Mouse (Mus musculus) embryo, embryonic 10 days (tissue): ENCODE data around the gene Cbfa2t3.
A peak's percentile ranks its signal among the peaks of the same experiment; 100 is the strongest.

Experiments used
- DNase-seq: peaks from one replicate; pipeline ENCODE4 v3.0.0-alpha.2; 2015; ENCODE audit warnings: low spot score

The Cbfa2t3 gene

GRCm38 (mm10) chr8:122610209-122610608 lies 88.7 kb downstream of the Cbfa2t3 start:
- DNase-seq, result no peak

- no peak for DNase-seq
Observed at GRCm38 (mm10) chr8:122606810-122607209, 92.1 kb downstream of the Cbfa2t3 start.

DNA sequence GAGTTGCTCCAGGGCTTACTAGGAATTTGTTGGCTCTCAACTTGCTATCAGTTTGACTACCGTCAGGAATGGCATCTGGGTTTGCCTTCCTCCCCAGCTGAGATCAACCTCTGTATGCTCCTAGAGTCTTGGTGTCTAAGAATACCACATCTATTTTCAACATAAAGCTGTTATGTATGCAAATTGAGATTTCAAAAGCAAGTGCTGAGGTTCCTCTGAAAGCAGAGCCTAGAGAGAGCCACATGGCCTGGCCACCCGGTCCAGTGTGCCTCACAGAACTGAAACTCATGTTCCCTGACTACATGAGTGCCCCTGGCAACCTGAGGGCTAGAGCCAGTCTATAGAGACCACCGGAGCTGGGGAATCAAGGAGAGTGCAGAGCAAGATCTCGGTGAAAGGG lies 93.5 kb downstream of the Cbfa2t3 start:
- DNase-seq, result no peak

- no peak for DNase-seq
Observed at GRCm38 (mm10) chr8:122604640-122605039, 94.3 kb downstream of the Cbfa2t3 start.

DNA sequence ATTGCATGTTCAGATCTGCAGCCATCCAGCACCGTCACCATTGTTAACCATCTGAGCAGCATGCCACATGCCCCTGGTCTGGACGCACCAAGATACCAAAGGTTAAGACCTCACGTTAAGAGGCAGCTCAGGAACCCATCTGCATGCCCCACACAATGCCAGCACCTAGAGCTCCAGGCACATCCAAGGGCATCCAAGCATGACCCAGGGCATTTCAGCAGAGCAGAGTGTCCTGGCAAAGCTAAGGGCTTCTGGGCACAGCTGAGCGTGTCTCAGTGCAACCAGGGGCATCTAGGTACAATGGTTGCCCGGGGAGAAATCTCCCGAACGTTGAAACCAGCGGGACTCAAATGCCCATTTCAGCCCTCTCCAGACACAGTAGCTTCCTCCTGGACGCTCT lies 98.2 kb downstream of the Cbfa2t3 start:
- no peak for DNase-seq

GRCm38 (mm10) chr8:122596031-122596430 lies 102.9 kb downstream of the Cbfa2t3 start:
- DNase-seq, result no peak

GRCm38 (mm10) chr8:122593783-122594507 lies 105.0 kb downstream of the Cbfa2t3 start:
- no peak for DNase-seq

GRCm38 (mm10) chr8:122593240-122593639 lies 105.7 kb downstream of the Cbfa2t3 start:
- no peak for DNase-seq

- no peak for DNase-seq
Observed at GRCm38 (mm10) chr8:122586749-122587148, 112.2 kb downstream of the Cbfa2t3 start.

DNA sequence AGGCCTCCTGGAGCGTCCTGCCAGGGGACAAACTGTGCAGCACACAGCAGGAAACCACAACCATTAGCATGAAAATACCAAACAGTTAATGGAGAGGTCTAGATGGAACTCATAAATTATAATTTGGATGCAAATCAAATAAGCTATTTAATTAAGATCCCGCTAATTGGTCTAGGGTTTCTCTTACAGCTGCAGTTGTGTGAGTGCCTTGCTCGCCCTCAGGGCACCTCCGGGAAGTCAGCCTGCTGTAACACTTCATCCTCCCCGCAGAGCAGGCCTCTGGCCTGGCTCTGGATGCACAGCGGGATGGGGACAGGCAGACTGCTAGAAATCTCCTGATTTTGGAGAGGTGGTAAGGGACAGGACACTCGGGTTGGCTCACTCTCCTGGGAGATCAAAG lies 112.7 kb downstream of the Cbfa2t3 start:
- DNase-seq, result no peak

DNA sequence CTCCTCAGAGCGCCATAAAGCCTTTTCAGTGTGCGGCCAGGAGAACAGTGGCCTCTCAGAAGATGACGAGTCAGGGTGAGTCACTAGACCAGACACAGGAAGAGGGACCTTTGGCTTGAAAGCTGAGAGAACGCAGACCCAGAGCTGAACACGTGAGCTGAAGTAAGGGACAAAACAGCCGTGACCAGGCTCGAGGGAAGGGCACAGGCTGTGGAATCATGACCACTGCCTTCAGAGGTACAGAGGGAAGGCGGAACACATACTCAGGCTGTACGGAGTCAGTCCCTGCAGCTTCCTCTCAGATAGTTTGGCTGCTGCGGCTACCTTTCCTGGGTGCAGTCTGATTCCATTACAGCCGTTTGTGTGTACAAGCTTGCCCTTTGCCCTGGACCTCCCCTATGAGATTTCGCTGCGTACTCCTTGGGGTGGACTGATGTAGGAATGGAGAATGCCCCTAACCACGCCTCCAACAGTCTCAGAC lies 113.5 kb downstream of the Cbfa2t3 start:
- no peak for DNase-seq

DNA sequence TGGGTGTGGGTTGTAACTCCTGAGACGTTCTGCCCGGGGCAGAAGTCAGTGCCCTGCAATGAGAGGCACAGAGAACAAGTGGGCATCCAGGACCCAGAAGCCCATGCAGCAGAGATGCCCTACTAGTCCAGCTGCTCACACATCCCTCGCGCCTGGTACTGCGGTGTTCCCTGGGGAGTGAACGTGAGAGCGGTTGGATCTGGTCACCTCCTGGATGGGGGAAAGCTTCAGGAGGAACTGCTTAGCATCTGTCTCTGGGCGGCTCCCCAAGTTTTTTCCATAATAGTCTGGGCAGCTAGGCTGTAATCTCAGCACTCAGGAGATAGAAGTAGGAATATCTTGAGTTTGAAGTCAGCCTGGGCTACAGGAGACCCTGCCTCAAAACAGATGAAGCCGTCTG lies 113.9 kb downstream of the Cbfa2t3 start:
- no peak for DNase-seq

DNA sequence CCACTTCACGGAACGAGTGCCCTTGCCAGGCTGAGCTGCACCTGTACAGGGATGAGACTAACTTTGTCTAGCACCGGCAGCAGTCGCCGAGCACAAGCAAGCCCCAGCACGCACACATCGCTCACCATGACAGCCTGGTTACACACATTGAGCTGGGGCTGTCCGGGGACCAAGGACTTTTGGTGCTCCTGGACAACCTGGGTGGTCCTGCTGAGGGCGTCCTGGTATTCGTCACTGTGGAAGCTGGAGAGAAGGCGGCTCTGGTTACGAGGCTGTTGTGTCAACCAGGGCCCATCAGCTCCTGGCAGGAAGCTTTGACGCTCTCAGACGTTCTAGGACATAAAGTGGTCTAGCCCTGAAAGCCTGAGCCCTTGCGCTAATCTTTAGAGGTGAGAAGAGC lies 118.0 kb downstream of the Cbfa2t3 start:
- peak; percentile 60 for DNase-seq

DNA sequence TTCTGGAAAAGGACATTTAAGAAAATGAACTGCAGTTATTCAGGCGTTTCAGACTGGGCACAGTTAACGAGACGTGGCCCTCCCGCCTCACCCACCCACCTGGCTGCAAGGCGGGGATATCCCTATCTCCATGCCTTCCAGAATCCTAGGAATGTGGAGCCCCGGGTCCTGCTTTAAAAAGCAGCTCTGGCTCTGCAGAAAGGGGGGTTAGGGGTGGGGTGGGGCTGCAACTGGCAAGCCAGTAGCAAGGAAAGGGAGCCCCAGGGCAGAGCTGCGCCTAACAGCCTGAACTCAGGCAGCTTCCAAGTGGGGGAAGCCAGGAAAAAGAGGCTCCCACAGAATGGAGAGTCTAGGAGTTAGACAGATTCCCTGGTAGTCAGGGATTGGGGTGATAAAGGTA lies 119.7 kb downstream of the Cbfa2t3 start:
- DNase-seq, result no peak

DNA sequence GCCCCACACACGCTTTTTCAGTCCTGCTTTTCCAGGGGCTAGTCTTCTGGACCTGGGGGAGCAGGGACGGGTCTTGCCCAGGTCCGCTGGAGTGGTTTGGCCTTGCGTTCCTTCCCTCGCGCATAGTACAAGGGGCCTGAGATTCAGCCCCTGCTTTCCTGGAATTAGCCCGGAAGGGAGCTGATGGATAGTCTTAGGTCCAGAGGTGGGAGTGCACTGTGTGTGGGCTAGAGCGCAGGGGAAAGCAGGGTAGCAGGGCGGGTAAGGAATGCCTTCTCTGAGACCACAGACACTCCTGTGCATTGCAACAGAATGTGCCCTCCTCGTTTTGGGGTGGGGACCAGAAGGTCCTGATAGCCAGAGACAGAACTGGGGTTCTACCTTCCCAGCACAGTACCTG lies 121.8 kb downstream of the Cbfa2t3 start:
- DNase-seq, result peak; percentile 51

GRCm38 (mm10) chr8:122576648-122577022 lies 122.3 kb downstream of the Cbfa2t3 start, which contains the start of gene Aprt:
TSS of gene Aprt (minus strand) at chr8:122576909.
- DNase-seq, result peak; percentile 96

DNA sequence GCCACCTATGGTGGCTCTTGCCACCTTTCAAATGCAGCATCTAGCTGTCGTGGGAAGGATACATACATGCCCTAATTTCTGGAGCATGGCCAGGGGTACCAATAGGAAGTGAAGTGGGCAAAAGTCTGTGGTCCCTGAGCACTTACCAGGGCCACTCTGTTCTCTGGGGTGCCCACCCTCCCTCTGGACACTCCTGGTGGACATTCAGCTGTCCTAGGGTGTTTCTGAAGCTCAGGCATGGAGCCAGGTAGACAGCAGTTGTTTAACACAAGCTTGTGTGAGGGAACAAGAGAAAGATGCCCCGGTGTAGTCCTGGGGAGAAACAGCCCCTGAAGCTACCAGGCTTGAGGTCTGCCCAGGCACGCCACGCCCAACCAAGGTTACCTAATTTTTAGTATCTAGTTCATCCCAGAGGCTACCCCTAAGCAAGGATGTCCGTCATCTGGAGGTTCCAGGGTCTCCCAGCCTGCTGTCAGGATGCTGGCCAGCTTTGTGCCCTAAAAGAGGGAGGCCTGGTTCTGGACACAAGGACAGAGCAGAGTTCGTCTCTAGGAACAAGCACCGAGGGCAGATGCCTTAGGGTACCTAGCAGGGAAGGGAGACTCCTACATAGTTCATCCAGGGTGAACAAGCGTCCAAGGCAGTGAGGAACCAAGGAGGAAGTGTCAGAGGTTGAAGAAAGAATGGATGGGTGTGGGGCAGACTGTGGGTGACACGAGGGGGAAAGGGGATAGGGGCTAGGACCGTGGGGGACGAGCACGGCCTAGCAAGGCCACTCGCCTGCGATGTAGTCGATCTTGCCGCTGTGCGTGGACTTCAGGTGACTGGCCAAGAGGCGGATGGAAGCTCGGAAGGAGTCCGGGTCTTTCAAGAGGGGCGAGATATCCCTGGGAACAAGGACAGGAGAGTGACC lies 122.9 kb downstream of the Cbfa2t3 start:
- no peak for DNase-seq

DNA sequence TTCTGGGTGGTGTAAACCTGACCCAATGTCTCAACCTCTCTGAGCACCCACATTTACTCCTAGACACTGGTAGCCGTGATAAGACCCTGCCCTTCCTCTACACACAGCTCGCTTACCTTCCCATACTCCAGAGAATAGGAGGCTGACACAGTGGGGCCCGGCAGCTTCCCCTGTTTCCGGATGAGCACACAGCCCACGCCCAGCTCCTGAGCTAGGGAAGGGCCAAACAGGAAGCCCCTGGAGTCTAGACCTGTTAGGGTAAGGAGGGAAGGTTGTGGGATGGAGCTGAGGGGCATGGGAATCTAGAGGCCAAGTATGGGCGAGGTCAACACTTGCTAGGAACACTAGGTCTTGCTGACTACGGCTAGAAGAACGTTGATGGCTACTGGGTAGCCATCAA lies 123.6 kb downstream of the Cbfa2t3 start:
- no peak for DNase-seq
